Mouse (Mus musculus) lung, adult 2 months (tissue): ENCODE results near the gene Slc1a7.

Experiments
- CTCF ChIP-seq: fragments of 200-500 bp; IDR thresholded peaks from 2 replicates; pipeline ENCODE4 v1.5.1; 2011; ENCODE audit warnings: mild to moderate bottlenecking, low read length, control low read depth; ENCODE audit not compliant: insufficient read depth
- POLR2A ChIP-seq: fragments of 200-500 bp; IDR thresholded peaks from 2 replicates; pipeline ENCODE4 v1.6.1; 2011; ENCODE audit warnings: low read depth, mild to moderate bottlenecking, control low read depth, low read length, borderline replicate concordance; ENCODE audit errors: extremely low read depth

- no peak for TF ChIP-seq CTCF
- TF ChIP-seq POLR2A, result no peak
These were observed 58.1 kb downstream of the Slc1a7 start for GRCm38 (mm10) chr4:108026193-108026592.
